Mouse (Mus musculus) right cerebral cortex, adult 18-20 months (tissue): ENCODE data around the gene Apol11b.
"Not testable (repeated sequence)": the region's sequence is repeated elsewhere in the genome, so short reads cannot be mapped to it uniquely, and the experiment has no call there.

ENCODE experiments used
- DNase-seq: peaks from one replicate; pipeline ENCODE4 v3.0.0; 2022; ENCODE audit warnings: mixed read lengths

The Apol11b gene

DNA sequence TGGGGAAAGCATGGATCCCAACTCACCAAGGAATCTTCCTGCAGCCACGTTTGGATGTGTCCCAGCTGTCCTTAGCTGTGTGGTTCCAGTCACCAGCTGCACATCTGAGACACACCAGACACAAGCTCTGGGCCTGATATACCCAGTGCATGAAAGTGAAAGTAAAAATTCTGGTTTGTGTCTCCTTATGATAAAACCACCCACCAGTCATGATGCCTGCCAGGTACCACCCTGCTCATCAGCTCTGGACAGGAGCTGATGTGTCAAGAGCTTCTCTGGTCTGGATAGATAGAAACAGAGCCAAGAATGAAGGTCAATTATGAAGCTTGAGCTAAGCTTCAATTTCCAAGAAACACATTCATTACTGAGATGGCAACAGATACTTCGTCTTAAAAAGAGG is at the start of gene Apol11b:
Apol11b (minus strand) TSS at position 111 of the 400 bp plus-strand sequence.
- not testable (repeated sequence) for DNase-seq

DNA sequence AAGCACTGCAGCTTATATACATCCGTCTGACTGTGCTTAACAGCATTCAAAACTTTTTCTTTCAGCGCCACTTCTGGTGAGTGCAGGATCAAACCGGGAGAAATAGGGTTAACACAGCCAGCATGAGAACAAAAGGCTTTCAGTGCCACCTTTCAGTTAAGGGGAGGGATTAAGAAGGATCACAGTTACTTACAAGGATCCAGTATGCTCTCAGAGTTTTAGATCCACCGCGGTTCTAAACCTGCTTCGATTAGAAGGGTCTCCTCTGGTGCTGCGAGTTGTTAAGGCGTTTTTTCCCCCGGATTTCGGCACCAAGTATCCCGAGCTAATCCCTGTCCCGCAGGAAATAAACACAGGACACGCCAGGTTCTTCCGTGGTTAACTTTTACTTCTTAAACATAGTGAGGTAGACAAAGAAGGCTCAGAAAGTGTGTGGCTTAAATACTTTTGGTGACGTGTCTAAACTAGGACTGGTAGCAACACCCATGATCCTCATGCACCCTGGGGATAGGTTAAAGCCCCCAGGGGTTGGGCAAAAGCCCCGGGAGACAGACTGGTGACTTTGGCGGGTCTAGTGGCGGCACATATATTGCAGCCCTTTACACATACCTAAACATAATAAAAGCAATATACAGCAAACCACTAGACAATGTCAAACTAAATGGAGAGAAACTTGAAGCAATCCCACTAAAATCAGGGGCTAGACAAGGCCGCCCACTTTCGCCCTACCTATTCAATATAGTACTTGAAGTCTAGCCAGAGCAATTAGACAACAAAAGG is 48.6 kb upstream of the Apol11b start:
- not testable (repeated sequence) for DNase-seq

DNA sequence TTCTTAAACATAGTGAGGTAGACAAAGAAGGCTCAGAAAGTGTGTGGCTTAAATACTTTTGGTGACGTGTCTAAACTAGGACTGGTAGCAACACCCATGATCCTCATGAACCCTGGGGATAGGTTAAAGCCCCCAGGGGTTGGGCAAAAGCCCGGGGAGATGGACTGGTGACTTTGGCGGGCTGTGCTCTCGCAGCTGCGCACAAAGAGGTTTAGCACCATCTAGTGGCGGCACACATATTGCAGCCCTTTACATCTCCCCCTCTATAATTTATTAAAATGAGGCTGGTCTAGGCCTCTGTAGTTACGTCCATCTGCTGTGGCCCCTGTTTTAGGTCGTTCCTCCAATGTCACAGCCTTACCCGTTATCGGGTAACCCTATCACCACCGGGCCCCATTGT is 40.9 kb upstream of the Apol11b start:
- DNase-seq, result not testable (repeated sequence)

DNA sequence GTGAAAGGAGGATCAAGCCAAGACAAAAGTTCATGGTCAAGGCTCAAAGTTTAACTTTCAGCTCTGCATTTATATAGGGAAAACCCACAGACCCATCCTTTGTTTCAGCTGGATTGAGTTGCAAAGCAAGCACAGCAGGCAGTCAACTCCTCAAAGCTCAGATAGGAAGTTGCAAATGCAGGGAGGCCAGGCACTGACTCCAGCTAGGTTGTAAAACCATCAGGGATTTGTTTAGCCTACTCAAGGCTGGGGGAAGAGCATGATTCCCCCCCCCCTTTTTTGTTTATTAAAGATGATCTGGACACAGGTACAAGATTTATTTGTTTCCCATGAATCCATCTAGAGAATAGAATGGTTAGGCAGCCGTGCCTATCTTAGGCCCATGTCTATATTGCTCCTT is 31.0 kb upstream of the Apol11b start:
- DNase-seq, result not testable (repeated sequence)

DNA sequence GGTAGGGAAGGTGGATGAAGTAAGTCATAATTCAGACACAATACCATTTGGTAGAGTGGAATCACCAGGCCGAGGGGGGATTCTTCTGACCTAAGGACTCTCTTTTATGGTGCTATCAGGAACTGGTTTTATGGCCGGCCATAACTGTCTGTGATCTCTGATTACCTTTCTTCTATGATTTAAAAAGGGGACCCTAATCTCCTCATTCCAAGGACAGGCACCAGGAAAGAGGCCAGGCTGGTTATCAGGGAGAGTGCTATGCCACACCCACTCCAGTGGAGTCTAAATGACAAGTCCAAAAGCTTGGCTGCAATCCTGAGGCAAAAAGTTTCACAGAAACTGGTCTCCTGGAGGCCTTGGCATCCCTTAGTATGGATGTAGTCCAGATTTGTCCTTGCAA is 18.8 kb upstream of the Apol11b start:
- not testable (repeated sequence) for DNase-seq

DNA sequence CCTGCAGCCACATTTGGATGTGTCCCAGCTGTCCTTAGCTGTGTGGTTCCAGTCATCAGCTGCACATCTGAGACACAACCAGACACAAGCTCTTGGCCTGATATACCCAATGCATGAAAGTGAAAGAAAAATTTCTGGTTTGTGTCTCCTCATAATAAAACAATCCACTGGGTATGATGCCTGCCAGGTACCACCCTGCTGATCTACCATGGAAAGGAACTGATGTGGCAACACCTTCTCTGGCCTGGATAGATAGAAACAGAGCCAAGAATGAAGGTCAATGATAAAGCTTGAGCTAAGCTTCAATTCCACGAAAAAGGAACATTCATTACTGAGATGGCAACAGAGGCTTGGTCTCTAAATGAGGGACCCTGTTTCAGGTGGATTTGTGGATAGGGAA is 16.7 kb upstream of the Apol11b start:
- not testable (repeated sequence) for DNase-seq

DNA sequence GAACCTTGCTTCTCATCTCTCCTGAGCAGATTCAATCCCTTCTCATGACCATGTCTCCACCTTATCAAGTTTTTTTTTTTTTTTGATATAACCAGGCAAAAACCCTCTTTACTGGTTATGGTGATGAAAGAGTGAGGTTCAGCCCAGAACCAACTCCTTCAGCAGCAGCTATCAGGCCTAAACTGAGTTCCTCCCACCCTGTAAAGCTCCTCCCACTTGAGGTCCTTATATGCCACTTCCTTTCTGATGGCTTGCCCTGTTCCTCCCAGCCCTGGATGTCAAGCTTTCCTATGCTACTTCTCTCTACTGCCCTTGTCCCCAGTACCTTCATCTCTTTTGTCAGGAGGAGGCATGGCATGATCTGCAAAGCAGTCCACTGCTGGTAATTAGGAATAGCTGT is 8.1 kb upstream of the Apol11b start:
- DNase-seq, result not testable (repeated sequence)

DNA sequence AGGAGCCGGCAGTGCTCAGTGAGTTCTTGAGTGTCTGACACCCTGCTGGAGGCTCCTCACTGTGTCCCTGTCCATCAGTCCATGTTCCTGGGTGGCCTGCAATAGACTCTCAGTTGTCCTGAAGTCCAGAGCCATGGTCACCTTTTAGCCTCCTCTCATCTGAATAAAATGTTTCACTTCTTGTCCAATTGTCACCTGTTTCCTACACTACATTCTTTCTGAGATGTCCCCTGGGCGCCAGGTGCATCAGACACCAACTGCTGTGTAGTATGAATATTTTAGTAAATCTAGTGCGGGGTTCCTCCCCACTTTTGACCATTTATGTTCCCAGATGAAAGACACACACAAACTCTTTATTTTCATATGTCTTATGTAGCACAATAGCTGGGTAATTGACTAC is 13.3 kb downstream of the Apol11b start:
- not testable (repeated sequence) for DNase-seq

DNA sequence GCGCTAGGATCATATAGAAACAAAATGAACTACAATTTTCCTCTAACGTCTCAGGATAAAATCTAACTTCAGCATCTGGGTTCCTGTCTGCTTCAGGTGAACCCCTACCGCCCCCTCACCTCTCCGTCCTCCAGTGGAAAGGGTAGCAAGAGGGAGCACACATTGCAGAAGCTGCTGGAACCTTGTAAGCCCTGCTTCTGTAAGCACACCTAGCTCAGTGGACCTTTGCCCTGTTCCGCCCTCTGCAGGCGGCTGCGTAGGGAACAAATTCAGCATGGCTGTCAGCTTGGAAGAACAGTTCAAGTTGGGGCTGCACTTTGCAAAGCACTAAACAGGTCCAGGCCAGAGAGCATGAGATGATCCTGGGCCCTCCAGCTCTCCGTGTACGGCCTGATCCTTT is 14.4 kb downstream of the Apol11b start:
- not testable (repeated sequence) for DNase-seq

DNA sequence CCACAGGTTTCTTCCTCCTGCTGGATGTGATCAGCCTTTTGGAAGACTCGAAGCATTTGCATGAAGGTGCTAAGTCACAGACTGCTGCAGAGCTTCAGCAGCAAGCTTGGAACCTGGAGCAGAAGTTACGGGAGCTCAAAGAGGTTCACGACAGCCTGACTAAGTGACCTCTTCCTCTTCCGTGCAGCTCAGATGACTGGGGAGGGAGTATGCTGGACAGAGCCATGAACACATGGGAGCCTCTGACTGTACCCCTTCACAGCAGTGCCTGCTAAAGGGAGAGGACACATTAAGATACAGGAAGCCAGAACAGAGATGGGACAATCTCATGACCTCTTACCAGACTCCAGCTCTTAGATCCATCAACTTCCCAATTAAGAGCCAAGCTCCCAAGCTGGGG is 16.6 kb downstream of the Apol11b start:
- not testable (repeated sequence) for DNase-seq

DNA sequence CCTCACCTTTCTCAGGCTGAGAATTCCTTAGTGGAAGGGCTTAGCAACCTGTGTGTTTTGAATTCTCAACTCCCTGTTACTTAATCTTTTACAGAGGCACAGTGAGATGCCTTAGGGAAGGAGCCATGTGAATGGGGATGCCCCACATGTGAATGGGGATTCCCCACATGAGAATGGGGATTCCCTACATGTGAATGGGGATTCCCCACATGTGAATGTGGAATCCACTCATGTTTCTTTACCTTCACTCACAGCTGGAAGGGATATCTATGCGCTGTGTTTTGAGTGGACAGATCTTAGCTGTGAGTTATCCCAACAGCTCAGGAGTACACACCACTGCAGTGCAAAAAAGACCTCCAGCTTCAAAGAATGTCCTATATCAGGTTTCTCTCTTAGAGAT is 18.4 kb downstream of the Apol11b start:
- no peak for DNase-seq

DNA sequence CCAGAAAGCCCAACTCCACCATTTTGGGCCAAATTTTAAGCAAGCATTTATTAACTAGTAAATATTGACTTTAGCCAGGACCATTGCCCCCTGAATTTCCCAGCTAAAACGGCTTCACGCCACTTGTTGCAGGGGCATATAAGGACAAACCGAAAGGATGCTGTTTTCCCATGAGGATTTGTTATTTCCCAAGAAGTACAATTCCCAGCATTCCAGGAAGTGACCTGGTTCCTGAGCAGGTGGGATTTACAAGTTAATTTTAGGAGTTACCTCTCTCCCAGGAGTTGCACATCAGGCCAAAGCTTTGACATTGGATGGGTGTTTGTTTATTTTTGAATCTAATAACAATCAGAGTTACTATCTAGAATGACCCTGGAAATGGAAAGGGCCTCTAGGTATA is 37.0 kb downstream of the Apol11b start:
- no peak for DNase-seq

DNA sequence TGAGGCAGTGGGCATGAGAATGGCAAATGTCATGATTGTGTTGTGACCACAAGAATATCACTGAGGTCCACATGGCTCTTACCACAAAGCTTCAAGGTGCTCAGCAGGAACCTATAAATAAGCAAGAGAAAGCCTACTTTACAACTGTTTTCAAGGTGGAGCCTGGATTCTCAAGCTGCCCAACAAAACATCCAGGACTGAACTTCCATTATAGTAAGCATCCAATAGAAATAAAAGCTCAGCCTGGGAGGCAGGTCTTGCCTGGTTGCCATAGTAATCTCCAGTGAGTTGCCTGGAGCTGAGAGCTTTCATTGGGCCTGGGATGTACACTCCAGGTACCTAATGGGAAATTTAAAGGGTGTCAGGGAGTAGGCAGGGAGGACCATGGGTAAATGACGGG is 44.1 kb downstream of the Apol11b start, which contains the start of gene Gm36245:
Gm36245 (plus strand) TSS at position 301 of the 400 bp plus-strand sequence.
- no peak for DNase-seq

DNA sequence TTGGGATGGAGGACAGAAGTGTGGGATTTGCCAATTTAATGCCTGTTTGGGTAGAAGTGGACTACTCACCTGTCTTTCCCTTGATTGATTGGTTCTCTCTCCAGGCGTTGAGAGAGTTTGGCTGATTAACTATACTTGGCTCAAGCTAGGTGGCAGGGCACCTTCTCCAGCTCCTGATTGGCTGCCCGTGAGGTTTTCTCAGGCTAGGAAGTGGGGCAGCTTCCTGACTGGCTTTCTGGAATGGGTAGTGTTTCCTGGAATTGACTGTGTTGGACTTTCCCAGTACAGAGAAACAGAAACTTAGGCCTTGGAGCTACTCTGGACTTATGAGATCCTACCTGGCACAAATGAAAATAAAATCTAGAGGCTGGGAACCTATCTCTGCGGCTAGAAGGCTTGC is 44.7 kb downstream of the Apol11b start:
- DNase-seq, result no peak

DNA sequence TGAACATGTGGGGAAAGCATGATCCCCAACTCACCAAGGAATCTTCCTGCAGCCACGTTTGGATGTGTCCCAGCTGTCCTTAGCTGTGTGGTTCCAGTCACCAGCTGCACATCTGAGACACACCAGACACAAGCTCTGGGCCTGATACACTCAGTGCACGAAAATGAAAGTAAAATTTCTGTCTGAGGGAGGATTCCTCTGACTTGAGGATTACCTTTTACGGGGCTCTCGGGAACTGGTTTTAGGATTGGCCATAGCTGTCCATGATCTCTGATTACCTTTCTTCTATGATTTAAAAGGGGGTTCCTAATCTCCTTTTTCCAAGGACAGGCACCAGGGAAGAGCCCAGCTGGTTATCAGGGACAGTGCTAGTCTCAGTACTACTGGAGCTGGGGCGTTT is 47.1 kb downstream of the Apol11b start, which contains the start of gene Apol10b:
Apol10b (minus strand) TSS at position 165 of the 400 bp plus-strand sequence.
- no peak for DNase-seq

DNA sequence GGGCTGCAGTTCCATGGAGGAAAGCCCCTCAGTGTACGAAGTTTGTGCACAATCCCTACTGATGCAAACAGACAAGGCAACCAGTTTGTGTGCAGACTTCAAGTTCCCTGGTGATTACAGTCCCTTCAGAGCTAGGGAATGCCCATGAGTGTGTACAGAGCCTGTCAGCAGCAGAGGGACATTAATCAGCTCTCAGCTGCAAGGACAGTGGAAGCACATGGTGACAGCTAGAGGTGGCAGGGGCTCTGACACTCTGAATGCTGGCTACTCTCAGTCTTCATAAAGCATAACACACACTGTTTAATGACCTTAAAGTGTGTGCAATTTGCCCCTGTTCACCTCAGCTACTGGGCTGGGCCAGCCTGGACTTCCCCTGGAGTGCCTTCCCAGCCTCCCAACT is 49.5 kb downstream of the Apol11b start:
- no peak for DNase-seq

DNA sequence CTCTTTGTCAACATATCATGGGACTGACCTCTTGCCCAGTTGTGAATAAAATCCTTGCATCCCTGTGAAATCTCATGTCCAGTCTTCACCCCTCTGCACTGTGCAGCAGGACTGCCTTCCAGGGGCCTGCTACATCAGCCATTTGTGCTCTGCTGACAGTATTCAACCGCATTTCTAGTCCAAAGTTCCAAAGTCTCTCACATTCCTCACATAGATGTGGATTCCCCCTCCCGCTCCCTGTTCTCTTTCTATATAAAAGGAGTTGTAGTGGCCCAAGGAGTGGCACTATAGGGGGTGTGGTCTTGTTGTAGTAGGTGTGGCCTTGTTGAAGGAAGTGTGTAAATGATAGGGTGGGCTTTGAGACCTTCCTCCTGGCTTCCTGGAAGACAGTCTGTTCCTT is 52.2 kb downstream of the Apol11b start:
- no peak for DNase-seq

DNA sequence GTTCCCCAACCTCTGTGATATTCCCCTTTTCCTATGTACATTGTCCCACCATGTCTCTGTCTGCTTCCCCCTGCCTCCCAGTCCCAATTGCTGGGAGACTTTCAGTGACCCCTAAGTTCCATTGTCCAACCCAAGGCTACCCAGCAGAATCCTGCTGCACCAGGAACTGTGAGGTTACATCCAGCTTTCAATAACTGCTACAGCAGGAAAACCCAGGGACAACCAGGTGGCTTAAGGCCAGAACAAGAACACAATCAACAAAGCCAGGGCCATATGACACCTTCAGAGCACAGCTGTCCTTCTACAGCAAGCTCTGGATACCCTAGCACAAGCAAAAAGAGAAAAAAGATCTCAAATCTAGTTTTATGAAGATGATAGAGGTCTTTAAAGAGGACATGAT is 54.1 kb downstream of the Apol11b start:
- no peak for DNase-seq

DNA sequence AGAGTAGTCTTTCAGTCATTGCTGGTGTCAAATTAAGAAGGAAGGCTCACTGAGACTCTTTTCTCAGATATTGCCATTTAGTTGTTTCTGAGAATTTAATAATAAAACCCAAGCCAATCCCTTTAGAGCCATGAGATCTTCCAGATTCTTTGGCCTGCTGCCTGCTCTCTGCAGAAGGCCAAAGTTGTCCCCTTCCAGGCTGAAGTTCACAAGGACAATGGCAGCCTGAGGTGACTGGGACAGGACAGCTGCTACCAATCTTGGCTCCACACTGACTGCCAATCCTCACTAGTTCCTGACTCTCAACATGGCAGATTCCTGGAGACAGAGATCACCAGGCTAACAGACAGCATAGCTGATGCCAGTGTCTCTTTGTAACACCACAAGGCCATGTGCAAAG is 56.1 kb downstream of the Apol11b start:
- DNase-seq, result no peak
